Mouse (Mus musculus): ENCODE measurements around the gene Serinc2.
A peak's percentile ranks its signal among the peaks of the same experiment; 100 is the strongest.

Gene Serinc2

DNA sequence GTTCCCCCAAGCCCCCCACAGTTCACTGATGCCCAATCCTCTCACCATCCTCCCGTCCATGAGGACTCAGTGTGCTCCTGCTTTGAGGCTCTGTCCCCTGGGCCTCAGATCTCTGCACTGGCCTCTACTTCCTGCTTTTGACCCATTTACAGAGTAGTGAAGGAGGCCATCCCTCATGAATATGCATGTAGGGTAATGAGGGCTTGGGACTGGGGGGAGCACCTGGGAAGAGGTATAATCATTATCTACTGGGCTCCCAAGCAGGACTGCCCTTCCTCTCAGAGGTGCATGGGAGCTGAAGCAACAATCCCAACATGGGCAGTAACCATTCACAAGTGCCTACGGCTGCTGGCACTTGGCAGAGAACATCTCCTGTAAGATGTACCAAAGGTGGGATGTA, at the start of gene Serinc2:
TSS of gene Serinc2 (minus strand) at position 101 of the 400 bp plus-strand sequence.
- no peak for DNase-seq

GRCm38 (mm10) chr4:130327366-130327765, 48.4 kb upstream of the Serinc2 start:
- DNase-seq = no peak

DNA sequence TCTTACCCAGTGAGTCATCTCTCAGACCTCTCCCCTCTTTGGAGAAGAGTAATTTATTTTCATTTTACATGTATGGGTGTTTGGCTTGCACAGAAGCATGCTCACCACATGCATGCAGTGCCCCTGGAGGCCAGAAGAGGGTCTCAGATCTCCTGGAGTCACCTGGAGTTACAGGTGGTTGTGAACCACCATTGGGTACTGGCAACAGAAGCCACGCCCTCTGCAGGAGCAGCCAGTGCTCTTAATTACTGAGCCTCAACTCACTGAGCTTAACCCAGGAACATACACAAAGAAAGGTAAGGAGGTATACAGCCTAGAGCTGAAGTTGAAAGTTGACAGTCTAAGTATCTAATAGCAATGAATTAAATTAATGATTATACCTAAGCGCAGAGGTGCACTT, 46.4 kb upstream of the Serinc2 start:
- no peak for DNase-seq

DNA sequence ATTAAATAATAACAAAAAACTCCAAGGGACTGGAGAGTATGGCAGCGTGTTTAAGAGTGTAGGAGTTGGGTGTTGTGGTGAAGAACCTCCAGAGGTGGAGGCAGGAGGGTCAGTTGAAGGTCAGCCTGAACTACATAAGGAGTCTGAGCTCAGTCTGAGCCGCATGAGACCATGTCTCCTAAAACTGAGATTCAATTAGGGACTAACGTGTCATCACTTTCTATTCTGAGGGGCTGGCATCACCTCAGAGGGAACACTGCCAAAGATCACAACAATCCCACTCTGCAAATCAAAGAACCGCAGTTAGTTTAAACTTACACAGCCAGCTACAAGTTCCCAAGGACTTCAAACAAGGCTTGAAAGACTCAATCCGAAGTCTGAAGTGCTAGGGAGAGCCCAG, 44.6 kb upstream of the Serinc2 start:
- DNase-seq = no peak

DNA sequence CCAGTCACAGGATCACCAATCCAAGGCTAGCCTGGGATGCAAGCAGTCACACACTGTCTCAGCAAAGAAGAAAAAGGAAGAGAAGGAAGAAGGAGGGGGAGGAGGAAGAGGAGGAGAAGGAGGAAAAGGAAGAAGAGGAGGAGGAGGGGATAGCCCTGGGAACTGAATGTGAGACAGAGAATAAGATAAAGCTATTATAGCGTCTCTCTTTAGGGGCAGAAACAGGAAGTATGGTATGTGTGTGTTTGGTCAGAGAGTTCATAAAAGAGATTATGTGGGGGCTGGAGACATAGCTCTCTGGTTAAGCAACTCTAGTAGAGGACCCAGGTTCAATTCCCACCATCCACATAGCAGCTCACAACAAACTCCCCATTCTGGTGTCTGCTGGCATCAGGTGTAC, 44.2 kb upstream of the Serinc2 start:
- DNase-seq = no peak

GRCm38 (mm10) chr4:130322567-130322966, 43.6 kb upstream of the Serinc2 start:
- DNase-seq = no peak

DNA sequence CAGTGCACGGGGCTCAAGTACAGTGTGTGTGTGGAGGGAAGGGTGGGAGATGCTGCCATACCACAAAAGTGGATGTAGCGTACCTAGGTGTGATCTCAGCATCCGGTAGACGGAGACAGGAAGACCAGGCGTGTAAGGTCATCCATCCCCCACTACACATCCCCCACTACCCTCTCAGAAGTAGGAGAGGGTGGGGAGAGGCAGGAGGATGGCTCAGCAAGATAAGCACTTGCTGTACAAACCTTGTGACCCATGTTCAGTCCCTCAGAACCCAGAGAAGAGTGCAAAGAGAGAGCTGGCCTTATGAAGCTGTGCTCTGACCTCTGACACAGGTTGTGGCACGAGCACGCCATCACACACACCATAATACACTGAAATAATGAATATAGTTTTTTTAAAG, 42.6 kb upstream of the Serinc2 start:
- DNase-seq = no peak

- DNase-seq = no peak
Observed at GRCm38 (mm10) chr4:130319564-130319963, 40.6 kb upstream of the Serinc2 start.

- no peak for DNase-seq
Observed at GRCm38 (mm10) chr4:130318122-130318521, 39.1 kb upstream of the Serinc2 start.

- peak; percentile 12 for DNase-seq
Observed at GRCm38 (mm10) chr4:130316691-130317090, 37.7 kb upstream of the Serinc2 start.

GRCm38 (mm10) chr4:130315771-130316527, 36.9 kb upstream of the Serinc2 start:
- DNase-seq = no peak

GRCm38 (mm10) chr4:130313552-130313951, 34.5 kb upstream of the Serinc2 start:
- DNase-seq = no peak

DNA sequence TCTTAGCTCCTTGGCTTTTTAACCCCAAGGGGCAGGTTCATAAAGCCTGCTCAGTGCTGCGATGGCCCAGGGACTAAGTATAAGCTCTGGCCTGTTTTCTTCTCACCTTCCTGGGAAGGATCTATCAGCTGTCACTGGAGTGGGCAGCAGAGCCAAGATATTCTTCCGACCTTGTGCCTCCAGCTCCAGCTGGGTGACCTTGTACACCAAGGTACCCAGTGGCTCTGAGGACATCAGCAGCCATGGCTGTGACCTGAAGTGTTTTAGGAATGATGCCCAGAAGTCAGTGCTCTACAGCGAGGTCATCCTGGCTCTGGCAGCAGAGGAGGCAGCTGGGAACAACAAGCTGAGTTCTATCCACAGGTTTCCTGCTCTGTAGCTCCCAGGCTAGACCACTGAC, 33.5 kb upstream of the Serinc2 start:
- DNase-seq = no peak

DNA sequence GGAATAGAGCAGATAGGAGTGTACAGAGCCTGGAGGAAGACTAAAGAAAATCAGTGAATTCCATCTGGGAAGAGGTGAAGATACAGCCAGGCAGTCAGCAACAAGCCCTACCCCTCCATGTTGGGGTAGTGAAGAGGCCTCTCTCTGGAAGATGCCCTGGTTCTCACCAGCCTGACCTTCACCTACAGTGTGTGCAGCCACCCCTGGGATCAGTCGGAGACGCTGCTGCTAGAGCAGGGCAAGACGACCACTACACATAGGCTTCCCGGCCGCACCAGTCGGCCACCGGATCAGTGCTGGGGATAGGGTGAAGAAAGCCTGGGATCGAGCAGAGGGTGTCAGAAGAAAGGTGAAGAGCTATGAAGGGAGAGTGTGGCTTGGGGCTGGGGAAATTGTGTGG, 30.2 kb upstream of the Serinc2 start:
- no peak for DNase-seq

GRCm38 (mm10) chr4:130308231-130309081, 29.5 kb upstream of the Serinc2 start, which contains the start of the genes Fabp3 and Gm10570:
Fabp3 (plus strand) TSS chr4:130308595.
Gm10570 (minus strand) TSS chr4:130308674.
- no peak for DNase-seq

- no peak for DNase-seq
Observed at GRCm38 (mm10) chr4:130307851-130308230, 28.8 kb upstream of the Serinc2 start.

DNA sequence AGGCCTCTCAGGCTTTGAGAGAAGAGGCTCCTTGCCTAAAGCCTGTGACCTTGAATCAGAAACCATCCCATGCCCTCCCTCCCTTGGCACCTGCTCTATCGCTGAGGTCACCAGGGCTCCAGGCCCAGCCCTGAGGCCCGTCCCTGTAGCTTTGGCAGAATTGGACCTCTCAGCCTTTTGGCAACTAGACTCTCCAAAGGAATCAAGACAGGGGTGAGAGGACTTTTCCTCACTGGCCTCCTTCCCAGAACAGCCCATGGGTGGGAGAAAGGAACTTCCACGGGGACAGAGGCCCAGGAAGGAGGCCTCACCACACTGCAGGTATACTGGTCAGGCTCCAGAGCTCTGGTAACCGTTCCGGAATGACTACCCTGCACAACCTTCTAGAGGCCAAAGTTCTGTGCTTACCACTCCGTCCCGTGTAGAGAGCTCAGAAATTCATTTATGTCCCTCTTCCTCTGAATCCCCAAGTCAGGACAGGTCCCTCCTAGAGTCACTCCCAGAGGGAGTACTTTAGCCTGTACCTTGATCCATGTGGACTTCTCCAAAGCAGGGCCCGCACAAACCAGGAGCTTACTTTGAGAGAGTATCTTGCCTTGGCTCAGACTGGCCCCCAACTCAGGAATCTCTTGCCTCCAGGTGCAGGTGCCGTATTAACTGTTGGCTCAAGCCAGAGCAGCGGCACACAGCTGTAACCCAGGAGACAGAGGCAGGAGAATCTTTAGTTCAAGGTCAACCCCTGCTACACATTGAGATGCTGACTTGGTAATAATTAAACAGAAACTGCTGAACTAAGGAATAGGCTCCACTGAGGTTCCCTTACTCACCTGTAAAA, 28.0 kb upstream of the Serinc2 start:
- DNase-seq = no peak

- DNase-seq = no peak
Observed at GRCm38 (mm10) chr4:130304746-130305145, 25.7 kb upstream of the Serinc2 start.

DNA sequence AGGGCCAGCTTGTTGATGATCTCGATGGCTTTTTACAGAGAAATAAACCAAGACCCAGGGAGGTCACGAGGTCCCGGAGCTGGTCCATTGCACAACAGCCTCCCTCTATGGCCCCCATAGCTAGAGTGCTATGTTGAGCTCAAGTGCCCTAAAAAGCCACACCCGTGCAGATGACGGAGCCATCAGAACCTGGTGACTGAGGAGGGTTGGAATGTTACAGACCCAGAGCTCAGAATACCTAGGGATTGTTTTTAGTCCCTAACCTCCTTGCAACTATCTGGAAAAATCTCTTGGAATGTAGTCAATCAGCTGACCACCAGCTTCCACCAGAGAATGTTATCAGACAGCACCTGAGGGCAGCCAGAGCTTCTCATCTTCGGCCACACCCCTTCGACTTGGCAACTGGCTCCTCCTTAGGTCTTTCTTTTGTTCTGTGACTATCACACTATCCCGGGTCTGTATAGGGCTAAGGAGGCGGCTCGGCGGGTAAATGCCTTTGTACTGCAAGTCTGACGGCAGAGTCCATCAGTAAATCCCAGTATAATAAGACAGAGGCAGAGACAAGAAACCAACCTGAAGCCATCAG, 23.4 kb upstream of the Serinc2 start:
- no peak for DNase-seq

- DNase-seq = no peak
Observed at GRCm38 (mm10) chr4:130299629-130300018, 20.6 kb upstream of the Serinc2 start.

GRCm38 (mm10) chr4:130298877-130299628, 20.0 kb upstream of the Serinc2 start:
- DNase-seq = no peak

GRCm38 (mm10) chr4:130297123-130297529, 18.1 kb upstream of the Serinc2 start:
- DNase-seq = no peak
